Comparison of ENCODE assay signal across 16 mouse cellular contexts in the genomic region with DNA sequence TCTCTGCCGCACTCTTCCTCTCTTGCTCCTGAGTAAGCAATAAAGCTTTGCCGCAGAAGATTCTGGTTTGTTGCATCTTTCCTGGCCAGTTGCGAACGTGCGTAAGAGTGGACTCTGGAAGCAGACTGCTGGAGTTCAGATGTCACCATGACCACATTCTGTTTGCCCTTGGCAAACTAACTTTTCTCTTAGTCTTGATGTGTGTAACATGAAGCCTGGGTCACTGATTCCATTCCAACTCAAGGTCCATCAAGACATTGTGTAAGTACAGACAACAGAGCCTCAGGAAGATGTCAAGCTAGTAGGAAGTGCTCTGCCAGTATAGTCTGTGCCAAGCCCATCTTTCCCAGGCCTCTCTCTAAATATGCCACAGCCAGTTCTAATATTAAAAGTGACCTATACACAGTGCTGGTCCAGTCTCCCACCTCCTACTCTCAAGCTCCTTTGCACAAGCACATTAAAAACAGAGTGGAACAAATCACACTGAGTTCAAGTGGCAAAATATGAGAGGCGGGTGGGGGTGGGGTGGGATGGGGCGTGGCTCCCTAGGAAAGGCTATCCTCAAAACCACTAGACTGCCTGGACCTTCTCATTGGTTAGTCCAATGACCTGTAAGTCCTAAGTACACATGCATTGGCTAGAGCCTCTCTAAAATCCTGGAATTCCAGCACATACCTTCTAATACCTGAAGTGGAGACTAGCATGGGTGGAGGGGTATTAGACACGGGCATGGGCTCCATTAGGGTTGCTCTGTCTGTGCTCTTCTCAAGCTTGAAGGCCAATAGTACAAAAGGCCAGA.
DNase-seq lines count a peak whose midpoint lies in the region; ATAC-seq and TF ChIP-seq lines count a peak whose summit lies in the region.
"Had no signal": no experiment of that assay in that cellular context is flagged by ENCODE, and none has a peak within 500 bp of the region (broad histone marks: within the 10 kb centered on the region; RNA-seq: fewer than 3 reads in every experiment).

No protein-coding gene starts in this region.

- H3K4me1 ChIP-seq in embryonic facial prominence, embryonic 11.5 days (ENCODE audit: control insufficient read depth, insufficient read depth, low read length), result no peaks in the 10 kb centered on the region
- peaks cover 33% of the 10 kb centered on the region for H3K4me1 ChIP-seq in embryonic facial prominence, embryonic 10.5 days
- peaks cover 15% of the 10 kb centered on the region for H3K4me1 ChIP-seq in lung, embryonic 14.5 days (ENCODE audit: insufficient read depth)
- peaks cover 33% of the 10 kb centered on the region for H3K4me1 ChIP-seq in lung, adult 2 months (ENCODE audit: control insufficient read depth, insufficient read depth, low read length)
- peaks cover 46% of the 10 kb centered on the region for H3K4me1 ChIP-seq in liver, embryonic 15.5 days (replicated peaks)
- no peaks in the 10 kb centered on the region for H3K4me1 ChIP-seq in forebrain, embryonic 11.5 days (replicated peaks; ENCODE audit: control insufficient read depth, insufficient read depth, low read length)

- 92% methylated on average over 8 of the region's 8 CpGs for WGBS in embryonic facial prominence, embryonic 11.5 days
- 92% methylated on average over 8 of the region's 8 CpGs for WGBS in embryonic facial prominence, embryonic 10.5 days
- 73% methylated on average over 8 of the region's 8 CpGs for WGBS in lung, embryonic 14.5 days
- 68% methylated on average over 8 of the region's 8 CpGs for WGBS in lung, adult 2 months
- WGBS in liver, embryonic 15.5 days (ENCODE audit: insufficient replicate concordance), result 74% methylated on average over 8 of the region's 8 CpGs
- 92% methylated on average over 8 of the region's 8 CpGs for WGBS in forebrain, embryonic 11.5 days

- no peak overlapping the region for H3K4me3 ChIP-seq in embryonic facial prominence, embryonic 11.5 days (ENCODE audit: low read depth, low read length)
- H3K4me3 ChIP-seq in embryonic facial prominence, embryonic 10.5 days, result no peak overlapping the region
- no peak overlapping the region for H3K4me3 ChIP-seq in lung, embryonic 14.5 days (ENCODE audit: low read depth, low read length)
- H3K4me3 ChIP-seq in lung, adult 2 months (replicated peaks; ENCODE audit: extremely low read depth, low read depth, low read length), result no peak overlapping the region
- H3K4me3 ChIP-seq in liver, embryonic 15.5 days (replicated peaks), result no peak overlapping the region
- H3K4me3 ChIP-seq in forebrain, embryonic 11.5 days (ENCODE audit: low read depth, low read length), result no peak overlapping the region
- H3K4me3 ChIP-seq: embryonic facial prominence, embryonic 15.5 days; hindbrain, embryonic 10.5 days had no signal

- H3K9me3 ChIP-seq in embryonic facial prominence, embryonic 11.5 days (replicated peaks; ENCODE audit: control insufficient read depth, low read length), result no peaks in the 10 kb centered on the region
- H3K9me3 ChIP-seq in embryonic facial prominence, embryonic 10.5 days, result no peaks in the 10 kb centered on the region
- no peaks in the 10 kb centered on the region for H3K9me3 ChIP-seq in lung, embryonic 14.5 days (ENCODE audit: low read depth, low read length)
- H3K9me3 ChIP-seq in liver, embryonic 15.5 days (replicated peaks), result no peaks in the 10 kb centered on the region
- no peaks in the 10 kb centered on the region for H3K9me3 ChIP-seq in forebrain, embryonic 11.5 days (ENCODE audit: control insufficient read depth, low read length)
- H3K9me3 ChIP-seq: embryonic facial prominence, embryonic 15.5 days; hindbrain, embryonic 10.5 days had no signal

- no peak for TF ChIP-seq POLR2A in lung, adult 2 months (IDR thresholded peaks at IDR 0.05; ENCODE audit: borderline replicate concordance, extremely low read depth, low read depth, low read length)

- no peak overlapping the region for H3K4me2 ChIP-seq in embryonic facial prominence, embryonic 11.5 days (ENCODE audit: low read depth, low read length)
- H3K4me2 ChIP-seq in lung, embryonic 14.5 days, result no peak overlapping the region
- no peak overlapping the region for H3K4me2 ChIP-seq in liver, embryonic 15.5 days
- H3K4me2 ChIP-seq in forebrain, embryonic 11.5 days (ENCODE audit: low read depth, low read length, severe bottlenecking), result no peak overlapping the region
- H3K4me2 ChIP-seq: embryonic facial prominence, embryonic 15.5 days had no signal

- H3K27ac ChIP-seq in embryonic facial prominence, embryonic 11.5 days (replicated peaks; ENCODE audit: low read depth, low read length), result no peak overlapping the region
- H3K27ac ChIP-seq in embryonic facial prominence, embryonic 10.5 days (replicated peaks), result no peak overlapping the region
- peak overlapping the region; percentile 7; the same call in 1 of the 2 replicates for H3K27ac ChIP-seq in lung, embryonic 14.5 days (ENCODE audit: low read depth)
- H3K27ac ChIP-seq in liver, embryonic 15.5 days (replicated peaks), result peak overlapping the region; percentile 62
- no peak overlapping the region for H3K27ac ChIP-seq in forebrain, embryonic 11.5 days (ENCODE audit: low read depth, low read length)
- H3K27ac ChIP-seq: embryonic facial prominence, embryonic 15.5 days; hindbrain, embryonic 10.5 days; macrophage had no signal

- no peaks in the 10 kb centered on the region for H3K36me3 ChIP-seq in embryonic facial prominence, embryonic 11.5 days (replicated peaks; ENCODE audit: control insufficient read depth, insufficient read depth, low read depth, low read length)
- peaks cover 43% of the 10 kb centered on the region for H3K36me3 ChIP-seq in embryonic facial prominence, embryonic 10.5 days (replicated peaks)
- peaks cover 11% of the 10 kb centered on the region; the same call in 1 of the 2 replicates for H3K36me3 ChIP-seq in lung, embryonic 14.5 days (ENCODE audit: insufficient read depth)
- H3K36me3 ChIP-seq in liver, embryonic 15.5 days (replicated peaks), result peaks cover 10% of the 10 kb centered on the region; the same call in 1 of the 2 replicates
- H3K36me3 ChIP-seq in forebrain, embryonic 11.5 days (ENCODE audit: control insufficient read depth, insufficient read depth, low read length), result no peaks in the 10 kb centered on the region

- ATAC-seq in embryonic facial prominence, embryonic 11.5 days (replicated peaks; ENCODE audit: insufficient number of reproducible peaks, low FRiP score, low TSS enrichment, low read depth), result peak; percentile 24
- peak; percentile 46; the same call in 1 of the 2 replicates for ATAC-seq in lung, embryonic 14.5 days (ENCODE audit: insufficient read depth)
- ATAC-seq in liver, embryonic 15.5 days (ENCODE audit: insufficient read depth), result peak; percentile 54
- no peak for ATAC-seq in forebrain, embryonic 11.5 days (replicated peaks; ENCODE audit: low FRiP score)
- ATAC-seq: activated CD4-positive, CD25-positive, alpha-beta regulatory T cell, adult 4 months; intestine, embryonic 16.5 days had no signal

- H3K27me3 ChIP-seq in embryonic facial prominence, embryonic 11.5 days (ENCODE audit: control insufficient read depth, insufficient read depth, low read length), result no peaks in the 10 kb centered on the region
- H3K27me3 ChIP-seq in embryonic facial prominence, embryonic 10.5 days (replicated peaks; ENCODE audit: low read depth, poor library complexity, severe bottlenecking), result no peaks in the 10 kb centered on the region
- no peaks in the 10 kb centered on the region for H3K27me3 ChIP-seq in lung, embryonic 14.5 days (ENCODE audit: insufficient read depth, low read length)
- no peaks in the 10 kb centered on the region for H3K27me3 ChIP-seq in liver, embryonic 15.5 days
- H3K27me3 ChIP-seq in forebrain, embryonic 11.5 days (ENCODE audit: control insufficient read depth, insufficient read depth, low read length), result no peaks in the 10 kb centered on the region
- H3K27me3 ChIP-seq: embryonic facial prominence, embryonic 15.5 days had no signal

- DNase-seq in embryonic facial prominence, embryonic 11.5 days (ENCODE audit: low spot score), result no peak
- DNase-seq in embryonic facial prominence, embryonic 10.5 days (ENCODE audit: low spot score), result no peak
- no peak for DNase-seq in lung, embryonic 14.5 days
- no peak for DNase-seq in lung, adult 2 months
- DNase-seq in adipocyte (ENCODE audit: low spot score), result peak; percentile 34
- DNase-seq in forebrain, embryonic 11.5 days (ENCODE audit: low spot score), result no peak
- no peak for DNase-seq in embryo, embryonic 10 days (ENCODE audit: low spot score)
- DNase-seq: embryo, embryonic 11 days; gastrocnemius, postnatal 14 days; thymus, postnatal 14 days had no signal

- no peak overlapping the region for H3K9ac ChIP-seq in embryonic facial prominence, embryonic 11.5 days (replicated peaks; ENCODE audit: low read length)
- H3K9ac ChIP-seq in lung, embryonic 14.5 days, result no peak overlapping the region
- H3K9ac ChIP-seq in liver, embryonic 15.5 days, result no peak overlapping the region
- H3K9ac ChIP-seq in forebrain, embryonic 11.5 days (ENCODE audit: low read length), result no peak overlapping the region
- H3K9ac ChIP-seq: embryonic facial prominence, embryonic 15.5 days had no signal

- TF ChIP-seq CTCF in lung, embryonic 14.5 days (IDR thresholded peaks at IDR 0.05; ENCODE audit: low read depth), result no peak
- TF ChIP-seq CTCF in lung, adult 2 months (IDR thresholded peaks at IDR 0.05; ENCODE audit: insufficient read depth, low read length), result no peak

Comparison
In these comparisons a context has a peak if more than half of its experiments do, and no peak if none do; other contexts are left out.
1. H3K27ac ChIP-seq: peak in lung, embryonic 14.5 days (single experiment) and liver, embryonic 15.5 days (single experiment); none in embryonic facial prominence, embryonic 11.5 days (single experiment), embryonic facial prominence, embryonic 10.5 days (single experiment) and forebrain, embryonic 11.5 days (single experiment).